Mouse (Mus musculus): ENCODE data around the gene Samd10. TPM values are rescaled to one million over a fixed set of nuclear protein-coding genes. Genes with fewer than 3 reads are reported as not detected.

Samd10 gene
- total RNA-seq (2021), result 1 to 10 TPM in 1 of 2 experiments, under 1 TPM in 1; 0.85 to 1.2 TPM
- long read RNA-seq, experiment 1, partial matches to known transcripts, result 1 of 3 reads
- long read RNA-seq, experiment 1, other reads (novel, unspliced or antisense), result 0 of 3 reads
- long read RNA-seq, experiment 2, partial matches to known transcripts, result 0 of 1 reads
- long read RNA-seq, experiment 2, other reads (novel, unspliced or antisense), result 0 of 1 reads

GRCm38 (mm10) chr2:181598454-181599351 lies at the start of gene Samd10:
TSS of gene Samd10 (minus strand) at chr2:181599212.
- no peak for DNase-seq

GRCm38 (mm10) chr2:181646626-181647472 lies 47.8 kb upstream of the Samd10 start:
- DNase-seq, result no peak

- DNase-seq, result no peak
Measured at GRCm38 (mm10) chr2:181645666-181646065, 46.7 kb upstream of the Samd10 start.

GRCm38 (mm10) chr2:181644361-181644760 lies 45.3 kb upstream of the Samd10 start:
- DNase-seq, result peak; percentile 39

GRCm38 (mm10) chr2:181635865-181636264 lies 36.9 kb upstream of the Samd10 start:
- DNase-seq, result no peak

GRCm38 (mm10) chr2:181632624-181633023 lies 33.6 kb upstream of the Samd10 start:
- DNase-seq, result no peak

GRCm38 (mm10) chr2:181628471-181628870 lies 29.5 kb upstream of the Samd10 start:
- DNase-seq, result no peak

GRCm38 (mm10) chr2:181623401-181623800 lies 24.4 kb upstream of the Samd10 start:
- no peak for DNase-seq

GRCm38 (mm10) chr2:181618761-181619495 lies 19.9 kb upstream of the Samd10 start:
- DNase-seq, result no peak

- DNase-seq, result no peak
Measured at GRCm38 (mm10) chr2:181602367-181602766, 3.4 kb upstream of the Samd10 start.

- DNase-seq, result no peak
Measured at GRCm38 (mm10) chr2:181601751-181602145, 2.7 kb upstream of the Samd10 start.

- DNase-seq, result peak; percentile 95
Measured at GRCm38 (mm10) chr2:181600828-181601750, 2.1 kb upstream of the Samd10 start.

GRCm38 (mm10) chr2:181600226-181600758 lies 1.3 kb upstream of the Samd10 start:
- DNase-seq, result no peak

- no peak for DNase-seq
Measured at GRCm38 (mm10) chr2:181597378-181598061, 1.5 kb downstream of the Samd10 start.

- DNase-seq, result no peak
Measured at GRCm38 (mm10) chr2:181596221-181596960, 2.6 kb downstream of the Samd10 start.

GRCm38 (mm10) chr2:181594946-181595696 lies 3.9 kb downstream of the Samd10 start:
- DNase-seq, result no peak

- no peak for DNase-seq
Measured at GRCm38 (mm10) chr2:181593937-181594336, 5.1 kb downstream of the Samd10 start.

- no peak for DNase-seq
Measured at GRCm38 (mm10) chr2:181593042-181593421, 6.0 kb downstream of the Samd10 start.
